Mouse (Mus musculus) myocyte (in vitro differentiated cells): ENCODE measurements around the gene 1600002K03Rik. TPM values are rescaled to one million over a fixed set of nuclear protein-coding genes. Genes with fewer than 3 reads are reported as not detected.
"Not testable (repeated sequence)": the region's sequence is repeated elsewhere in the genome, so short reads cannot be mapped to it uniquely, and the experiment has no call there.

Experiments
- H3K27me3 ChIP-seq: one replicate; pipeline ENCODE4 v1.6.1; 2011; ENCODE audit not compliant: control insufficient read depth, insufficient read depth, insufficient read length
- H3K36me3 ChIP-seq: one replicate; pipeline ENCODE4 v1.6.1; 2011; ENCODE audit not compliant: control insufficient read depth, insufficient read depth
- H3K4me2 ChIP-seq: one replicate; pipeline ENCODE4 v1.6.1; 2011; ENCODE audit warnings: low read depth, control low read depth
- H3K4me3 ChIP-seq: one replicate; pipeline ENCODE4 v1.5.1; 2011; ENCODE audit warnings: mild to moderate bottlenecking, control low read depth, moderate library complexity
- H3K79me2 ChIP-seq: one replicate; pipeline ENCODE4 v1.6.1; 2011; ENCODE audit not compliant: control insufficient read depth, insufficient read depth
- H3ac ChIP-seq: one replicate; pipeline ENCODE4 v1.6.1; 2011; ENCODE audit not compliant: control insufficient read depth, insufficient read length
- CEBPB ChIP-seq: IDR thresholded peaks from 2 replicates; pipeline ENCODE4 v1.6.1; 2011; ENCODE audit warnings: mild to moderate bottlenecking, moderate library complexity; ENCODE audit not compliant: poor library complexity, insufficient read depth, severe bottlenecking
- E2F4 ChIP-seq: IDR thresholded peaks from one replicate; pipeline ENCODE4 v1.6.1; 2011; ENCODE audit warnings: mild to moderate bottlenecking, control low read depth, moderate library complexity; ENCODE audit not compliant: insufficient read depth
- MAX ChIP-seq: IDR thresholded peaks from one replicate; pipeline ENCODE4 v1.6.1; 2011; ENCODE audit warnings: low read depth, mild to moderate bottlenecking, control low read depth
- MYOD1 ChIP-seq, 3 experiments: IDR thresholded peaks; one replicate each; pipeline ENCODE4 v1.6.1; 2011; ENCODE audit warnings: control low read depth in 2 of 3, low read depth in 2 of 3, mild to moderate bottlenecking in 2 of 3, moderate library complexity in 1 of 3; ENCODE audit not compliant: insufficient read length in 2 of 3, control insufficient read depth in 1 of 3
- MYOG ChIP-seq, 3 experiments: IDR thresholded peaks; one replicate each; pipeline ENCODE4 v1.6.1; 2011; ENCODE audit warnings: control low read depth in 2 of 3, low read depth in 2 of 3, mild to moderate bottlenecking in 2 of 3; ENCODE audit not compliant: insufficient read length in 2 of 3, control insufficient read depth in 1 of 3, insufficient read depth in 1 of 3
- POLR2A ChIP-seq: IDR thresholded peaks from one replicate; pipeline ENCODE4 v1.6.1; 2011; ENCODE audit warnings: low read depth, mild to moderate bottlenecking, control low read depth, moderate library complexity; ENCODE audit not compliant: insufficient read length
- POLR2AphosphoS2 ChIP-seq: IDR thresholded peaks from one replicate; pipeline ENCODE4 v1.6.1; 2011; ENCODE audit warnings: low read depth, control low read depth; ENCODE audit not compliant: insufficient read length
- REST ChIP-seq: IDR thresholded peaks from one replicate; pipeline ENCODE4 v1.6.1; 2011; ENCODE audit warnings: mild to moderate bottlenecking, control low read depth, moderate library complexity; ENCODE audit not compliant: insufficient read depth, insufficient read length
- SRF ChIP-seq: IDR thresholded peaks from one replicate; pipeline ENCODE4 v1.6.1; 2011; ENCODE audit warnings: low read depth; ENCODE audit not compliant: control insufficient read depth, insufficient read length
- TCF12 ChIP-seq: IDR thresholded peaks from one replicate; pipeline ENCODE4 v1.6.1; 2011; ENCODE audit warnings: mild to moderate bottlenecking, control low read depth; ENCODE audit not compliant: poor library complexity, insufficient read depth, severe bottlenecking
- TCF3 ChIP-seq: IDR thresholded peaks from one replicate; pipeline ENCODE4 v1.6.1; 2011; ENCODE audit warnings: low read depth, control low read depth; ENCODE audit not compliant: insufficient read length
- USF1 ChIP-seq: IDR thresholded peaks from one replicate; pipeline ENCODE4 v1.6.1; 2011; ENCODE audit warnings: low read depth, mild to moderate bottlenecking, control low read depth, moderate library complexity
- polyA plus RNA-seq: library from polyadenylated mRNA; unstranded; fragments of >200 nt; fragmentation: generic; extraction: Trizol; gene quantifications from one replicate; pipeline ENCODE4 v1.2.1, GENCODE M21; 2012; ENCODE audit warnings: missing spikeins

1600002K03Rik gene
- polyA plus RNA-seq, 1 experiment: 23.5 TPM

DNA sequence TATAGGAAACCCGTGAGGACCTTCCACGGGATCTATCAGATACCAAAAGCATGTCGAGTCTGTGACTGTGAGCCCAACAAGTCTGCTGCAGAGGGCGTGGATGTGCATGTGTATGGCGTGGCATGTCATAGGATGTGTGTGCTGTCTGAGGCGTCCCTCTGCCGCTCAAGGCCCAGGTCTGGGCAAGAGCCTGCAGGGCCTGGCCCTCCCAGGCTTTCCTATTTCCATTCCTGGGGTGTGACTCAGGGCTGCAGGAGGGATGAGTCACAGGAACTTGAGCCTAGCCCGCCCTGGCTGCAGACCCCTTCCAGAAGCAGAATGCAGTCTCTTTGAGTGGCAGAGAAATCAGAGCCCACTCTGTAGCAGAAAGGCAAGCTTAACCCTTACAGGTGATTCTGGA, 9.0 kb upstream of the 1600002K03Rik start:
- H3K79me2 ChIP-seq: peaks cover 5% of the 10 kb centered on the region
- TF ChIP-seq CEBPB (no peak), POLR2A (peak; percentile 71), E2F4 (no peak), MAX (no peak), POLR2AphosphoS2 (peak; percentile 77), REST (no peak), USF1 (no peak), TCF12 (peak; percentile 3), MYOG (IDR thresholded peaks at IDR 0.05; ENCODE audit: control insufficient read depth in 1 of 3, insufficient read depth in 1 of 3, insufficient read length in 2 of 3, low read depth in 2 of 3) (peak in 2 of 3 experiments; percentile 49 to 88), TCF3 (peak; percentile 52), MYOD1 (IDR thresholded peaks at IDR 0.05; ENCODE audit: control insufficient read depth in 1 of 3, insufficient read length in 2 of 3, low read depth in 2 of 3) (peak in 2 of 3 experiments; percentile 19 to 73), SRF (peak; percentile 78)
- peak overlapping the region; percentile 100 for H3K4me2 ChIP-seq
- peak overlapping the region; percentile 58 for H3K4me3 ChIP-seq
- H3ac ChIP-seq: no peak overlapping the region
- no peaks in the 10 kb centered on the region for H3K27me3 ChIP-seq
- no peaks in the 10 kb centered on the region for H3K36me3 ChIP-seq

DNA sequence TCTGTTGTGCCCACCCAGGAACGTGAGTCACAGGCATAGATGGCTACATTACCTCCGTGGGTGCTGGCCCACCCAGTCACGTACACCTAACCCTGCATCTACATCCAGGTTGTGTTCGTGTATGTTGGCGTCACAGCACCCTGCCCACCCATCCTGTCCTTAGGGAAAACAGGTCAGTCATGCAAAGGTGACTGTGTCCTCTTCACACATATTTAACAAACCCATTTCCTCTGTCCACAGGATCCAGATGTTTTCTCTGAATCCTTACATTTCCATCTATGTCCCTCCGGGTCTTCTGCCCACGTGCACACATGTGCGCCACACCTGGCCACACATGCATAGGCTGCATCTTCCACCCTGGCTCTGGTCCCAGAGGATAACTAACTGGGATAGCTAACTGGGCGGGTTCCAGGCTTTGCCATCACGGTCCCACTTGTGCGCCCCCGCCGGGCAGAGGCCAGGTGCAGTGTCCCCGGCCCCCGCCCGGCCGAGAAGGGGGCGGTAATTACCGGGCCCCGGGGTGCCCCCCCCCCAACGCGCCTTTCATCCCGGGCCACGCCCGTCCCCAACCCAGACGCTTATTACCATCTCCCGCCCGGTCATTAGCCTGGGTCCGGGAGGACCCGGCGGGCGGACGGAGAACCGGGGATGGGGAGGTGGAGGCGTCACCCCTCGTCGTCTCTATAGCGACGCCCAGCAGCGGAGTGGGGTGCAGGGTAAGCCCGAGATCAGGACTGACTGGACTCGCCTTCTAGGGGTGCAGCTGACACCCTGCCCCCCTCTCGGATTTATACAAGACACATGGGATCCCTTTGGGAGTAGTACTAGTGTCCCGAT, 8.4 kb upstream of the 1600002K03Rik start:
- Histone ChIP-seq H3K4me3 (peak overlapping the region; percentile 58), H3K4me2 (peak overlapping the region; percentile 100), H3ac (peak overlapping the region; percentile 8), H3K27me3 (no peaks in the 10 kb centered on the region), H3K79me2 (peaks cover 12% of the 10 kb centered on the region), H3K36me3 (no peaks in the 10 kb centered on the region)
- TF ChIP-seq USF1: peak; percentile 10
- TF ChIP-seq MYOD1 (IDR thresholded peaks at IDR 0.05; ENCODE audit: control insufficient read depth in 1 of 3, insufficient read length in 2 of 3, low read depth in 2 of 3): peak in 2 of 3 experiments; percentile 53 to 88
- TF ChIP-seq TCF12: no peak
- peak in 1 of 3 experiments; percentile 79 for TF ChIP-seq MYOG (IDR thresholded peaks at IDR 0.05; ENCODE audit: control insufficient read depth in 1 of 3, insufficient read depth in 1 of 3, insufficient read length in 2 of 3, low read depth in 2 of 3)
- no peak for TF ChIP-seq MAX
- no peak for TF ChIP-seq SRF
- no peak for TF ChIP-seq POLR2AphosphoS2
- peak; percentile 8 for TF ChIP-seq TCF3

DNA sequence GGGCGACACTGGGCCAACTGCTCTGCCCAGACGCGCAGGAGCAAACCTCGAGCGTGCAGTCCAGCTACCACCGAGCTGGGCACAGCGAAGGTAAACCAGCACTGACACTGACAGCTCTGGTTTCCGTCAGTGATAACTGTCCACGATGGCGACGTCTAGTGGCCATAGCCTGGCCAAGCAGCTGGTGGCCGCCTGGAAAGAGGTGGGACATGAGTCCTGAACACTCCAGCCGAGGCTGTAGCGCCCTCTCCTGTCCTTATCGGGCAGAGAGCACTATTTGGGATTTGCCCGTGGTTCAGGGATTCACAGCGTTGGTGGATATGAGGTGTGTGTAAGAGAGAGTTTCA, 7.8 kb upstream of the 1600002K03Rik start:
- peak overlapping the region; percentile 100 for H3K4me2 ChIP-seq
- H3K27me3 ChIP-seq: no peaks in the 10 kb centered on the region
- no peaks in the 10 kb centered on the region for H3K36me3 ChIP-seq
- peak overlapping the region; percentile 58 for H3K4me3 ChIP-seq
- peak overlapping the region; percentile 8 for H3ac ChIP-seq
- peaks cover 18% of the 10 kb centered on the region for H3K79me2 ChIP-seq
- TF ChIP-seq SRF (peak; percentile 82), USF1 (no peak), MYOG (IDR thresholded peaks at IDR 0.05; ENCODE audit: control insufficient read depth in 1 of 3, insufficient read depth in 1 of 3, insufficient read length in 2 of 3, low read depth in 2 of 3) (peak; percentile 66 to 93 (median 82)), TCF12 (no peak), POLR2AphosphoS2 (peak; percentile 98), CEBPB (no peak), E2F4 (no peak), MYOD1 (IDR thresholded peaks at IDR 0.05; ENCODE audit: control insufficient read depth in 1 of 3, insufficient read length in 2 of 3, low read depth in 2 of 3) (peak in 2 of 3 experiments; percentile 75 to 81), MAX (no peak), POLR2A (peak; percentile 92)

DNA sequence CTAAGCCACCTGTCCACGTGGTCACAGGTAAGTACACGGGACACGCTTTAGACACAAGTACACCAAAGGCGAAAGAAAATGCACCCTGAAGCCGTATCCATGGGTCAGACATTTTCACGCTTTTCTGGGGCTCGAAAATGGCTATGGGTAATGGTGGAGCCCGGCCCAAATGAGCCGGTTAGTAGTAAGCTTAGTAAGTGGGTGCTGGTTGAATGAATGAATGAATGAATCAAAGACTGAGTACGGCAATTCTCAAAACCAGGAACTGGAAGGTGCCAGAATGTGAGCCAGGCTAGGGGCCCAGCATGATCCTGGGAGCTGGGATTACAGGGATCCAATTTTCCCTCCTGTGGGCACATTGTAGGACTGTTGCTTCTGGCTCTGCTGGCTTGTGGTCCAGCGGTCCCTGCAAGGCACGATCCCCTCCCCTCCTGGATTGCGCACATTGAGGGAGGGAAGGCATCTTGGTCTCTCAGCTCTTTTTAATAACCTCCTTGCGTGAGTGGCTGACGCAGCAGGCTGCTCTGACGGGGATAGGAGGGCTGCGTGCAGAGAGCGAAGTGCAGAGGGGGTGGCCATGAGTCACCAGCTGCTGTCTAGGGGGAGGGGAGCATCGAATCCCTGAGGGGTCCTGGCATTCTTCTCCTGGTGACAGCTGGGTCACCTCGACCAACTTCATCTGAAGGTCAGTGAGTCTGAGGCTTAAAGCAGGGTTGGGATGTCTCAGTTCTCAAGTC, 7.2 kb upstream of the 1600002K03Rik start, which contains the start of gene Cirbp:
Gene Cirbp (plus strand): TSS at position 594 of the 737 bp plus-strand sequence.
- H3ac ChIP-seq: peak within 1 kb of the TSS; percentile 8
- peak in 2 of 3 experiments; percentile 79 to 95 for TF ChIP-seq MYOD1 (IDR thresholded peaks at IDR 0.05; ENCODE audit: control insufficient read depth in 1 of 3, insufficient read length in 2 of 3, low read depth in 2 of 3)
- peak in 2 of 3 experiments; percentile 84 to 95 for TF ChIP-seq MYOG (IDR thresholded peaks at IDR 0.05; ENCODE audit: control insufficient read depth in 1 of 3, insufficient read depth in 1 of 3, insufficient read length in 2 of 3, low read depth in 2 of 3)
- no peak for TF ChIP-seq REST
- peak; percentile 1 for TF ChIP-seq E2F4
- TF ChIP-seq MAX: no peak
- no peak for TF ChIP-seq POLR2AphosphoS2
- TF ChIP-seq TCF12: peak; percentile 65
- TF ChIP-seq TCF3: peak; percentile 36
- TF ChIP-seq POLR2A: peak; percentile 39
- TF ChIP-seq USF1: no peak
- no peak for TF ChIP-seq CEBPB
- no peak for TF ChIP-seq SRF
- H3K36me3 ChIP-seq: no peaks in the 10 kb centered on the region
- peak within 1 kb of the TSS; percentile 58 for H3K4me3 ChIP-seq
- H3K27me3 ChIP-seq: no peaks in the 10 kb centered on the region
- peaks cover 20% of the 10 kb centered on the region for H3K79me2 ChIP-seq
- peak within 1 kb of the TSS; percentile 100 for H3K4me2 ChIP-seq

DNA sequence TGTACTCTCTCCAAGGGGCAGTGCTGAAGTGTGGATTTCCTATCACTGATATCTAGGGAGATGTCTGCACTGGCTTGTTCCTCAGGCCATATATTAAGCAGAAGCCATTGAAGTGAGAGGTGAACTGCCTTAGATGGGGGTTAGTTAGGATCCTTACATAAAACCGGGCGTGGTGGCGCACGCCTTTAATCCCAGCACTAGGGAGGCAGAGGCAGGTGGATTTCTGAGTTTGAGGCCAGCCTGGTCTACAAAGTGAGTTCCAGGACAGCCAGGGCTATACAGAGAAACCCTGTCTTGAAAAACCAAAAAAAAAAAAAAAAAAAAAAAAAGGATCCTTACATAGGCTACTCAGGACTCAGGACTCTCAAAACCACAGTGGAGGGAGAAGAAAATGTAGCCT, 6.6 kb upstream of the 1600002K03Rik start:
- not testable (repeated sequence) for H3K27me3 ChIP-seq, H3K36me3 ChIP-seq, H3ac ChIP-seq
- peak overlapping the region; percentile 58 for H3K4me3 ChIP-seq
- peaks cover 20% of the 10 kb centered on the region for H3K79me2 ChIP-seq
- H3K4me2 ChIP-seq: peak overlapping the region; percentile 100
